Mouse (Mus musculus) layer of hippocampus, adult 9-10 months (tissue): ENCODE measurements at regions not wholly inside any gene's neighbourhood (a gene's known extent, or its start where the extent isn't known, plus 50 kb on each side); places are given as distances from the start of the nearest gene placed in this dataset.

ENCODE experiments used
- DNase-seq: peaks from one replicate; pipeline ENCODE4 v3.0.0; 2022; ENCODE audit warnings: low spot score

- peak; percentile 9 for DNase-seq
Measured at GRCm38 (mm10) chr15:28560035-28560434, 356.5 kb downstream of the Dnah5 start.

GRCm38 (mm10) chr15:28595294-28595693 lies 391.7 kb downstream of the Dnah5 start:
- DNase-seq = no peak

GRCm38 (mm10) chr15:28595725-28596124 lies 392.2 kb downstream of the Dnah5 start:
- no peak for DNase-seq

GRCm38 (mm10) chr15:28600132-28600531 lies 396.6 kb downstream of the Dnah5 start:
- DNase-seq = no peak

- DNase-seq = peak; percentile 37
Measured at GRCm38 (mm10) chr15:28615662-28616061, 412.1 kb downstream of the Dnah5 start.

GRCm38 (mm10) chr15:28640349-28640748 lies 436.8 kb downstream of the Dnah5 start:
- DNase-seq = no peak

GRCm38 (mm10) chr15:28645122-28645521 lies 441.6 kb downstream of the Dnah5 start:
- DNase-seq = no peak

GRCm38 (mm10) chr15:28653996-28654395 lies 450.4 kb downstream of the Dnah5 start:
- no peak for DNase-seq

GRCm38 (mm10) chr15:28663847-28664602 lies 460.5 kb downstream of the Dnah5 start:
- no peak for DNase-seq
